Mouse (Mus musculus) embryonic stem cell, embryonic (primary cell): ENCODE measurements around the gene Kncn.

Source experiments
- CTCF ChIA-PET, 4 experiments: fragments of 300-600 bp in 2 of 4; fragments of 350-600 bp in 2 of 4; sonication (Branson Sonifier 250); formaldehyde crosslinking; loops; one replicate each; lab custom pipeline; 2022; ENCODE audit warnings: inconsistent platforms in 2 of 4; lab: Charles Lee
- POLR2A ChIA-PET, 4 experiments: fragments of 300-600 bp in 2 of 4; fragments of 350-600 bp in 2 of 4; sonication (Branson Sonifier 250); formaldehyde crosslinking; loops; one replicate each; lab custom pipeline; 2022; ENCODE audit warnings: antibody characterized with exemption in 4 of 4, inconsistent platforms in 1 of 4; lab: Charles Lee

The Kncn gene

DNA sequence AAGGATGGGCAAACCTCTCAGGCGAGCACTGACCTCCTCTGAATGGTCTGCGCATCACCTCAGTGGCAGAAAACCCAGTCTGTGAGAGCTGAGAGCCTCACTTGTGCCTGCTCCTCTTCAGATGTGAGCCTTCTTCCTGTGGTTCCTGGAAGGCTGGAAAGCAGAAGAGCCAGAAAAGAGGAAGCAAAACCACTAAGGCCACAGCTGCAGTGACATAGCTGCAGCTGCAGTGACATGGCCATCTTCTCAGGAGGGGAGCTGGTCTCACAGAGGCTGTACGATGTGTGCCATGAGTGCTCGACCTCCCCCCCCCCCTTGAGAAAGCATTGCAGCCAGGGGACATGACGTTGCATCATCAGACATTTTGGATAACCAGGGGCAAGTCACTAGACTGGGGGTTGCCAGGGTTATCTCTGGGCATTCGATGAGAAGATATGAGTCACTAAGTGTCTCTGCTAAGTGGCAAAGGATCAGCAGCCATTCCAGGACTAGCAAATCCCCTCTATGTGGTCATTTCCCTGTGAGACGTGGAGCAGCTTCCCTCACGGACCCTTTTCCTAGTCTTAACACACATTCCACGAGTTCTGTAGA, 26.8 kb upstream of the Kncn start:
- ChIA-PET POLR2A (interaction anchor here in 2 of 4 experiments (1.3 to 1.5 kb wide), 2 partner anchors 10 to 42 kb away, joined by 3 read pairs; no protein-coding TSS in a partner anchor), CTCF (interaction anchor here in 1 of 4 experiments (0.5 kb wide), 1 partner anchor 123 kb away, joined by 3 read pairs; no protein-coding TSS in a partner anchor)

DNA sequence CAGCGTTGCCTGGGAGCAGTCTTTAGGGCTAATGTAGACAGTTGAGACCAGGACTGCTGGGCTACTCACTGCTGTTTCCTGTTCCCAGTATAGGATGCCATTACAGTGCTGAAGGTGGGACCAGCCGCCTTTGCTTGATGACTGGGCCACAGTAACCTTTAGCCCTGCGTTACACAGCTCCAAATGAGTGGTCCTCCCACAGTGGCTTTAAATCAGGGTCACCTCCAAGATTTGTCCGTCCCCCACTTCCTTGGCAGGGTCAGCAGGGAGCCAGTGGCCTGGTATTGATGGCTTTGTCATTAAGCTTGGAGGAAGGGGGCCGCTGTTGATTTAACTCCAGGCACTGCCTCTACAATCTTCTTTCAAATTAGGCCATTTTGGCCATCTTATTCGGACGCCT, 20.8 kb upstream of the Kncn start:
- ChIA-PET POLR2A (interaction anchor here in 2 of 4 experiments (1.2 to 1.4 kb wide), 2 partner anchors 24 to 157 kb away, joined by 3 read pairs; partner anchors contain the start of gene Mknk1 (in 1 of the 2)), CTCF (no interaction called here)

DNA sequence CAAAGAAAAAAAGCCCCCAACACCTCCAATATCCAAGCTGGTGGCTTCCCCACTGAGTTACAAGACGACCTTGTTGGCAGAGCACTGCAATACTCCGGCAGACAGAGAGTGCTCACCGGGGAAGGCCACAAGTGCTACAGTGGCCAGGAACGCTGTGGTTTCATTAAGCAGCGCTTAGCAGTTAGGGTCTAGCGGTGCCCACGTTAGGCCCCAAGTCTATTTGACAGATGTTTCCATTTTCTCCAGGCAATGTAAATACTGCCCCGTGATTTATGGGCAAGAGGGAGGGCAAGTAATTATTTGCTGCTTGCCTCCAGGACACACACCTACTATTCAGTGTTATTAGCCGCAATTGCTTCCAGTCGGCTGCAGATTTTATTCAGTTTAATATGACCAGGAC, 20.3 kb upstream of the Kncn start:
- ChIA-PET POLR2A (no interaction called here), CTCF (no interaction called here)

- CTCF ChIA-PET = interaction anchor here in 3 of 4 experiments (0.5 to 1.3 kb wide), 5 partner anchors 135 to 773 kb away, joined by 3 to 5 read pairs (median 4); no protein-coding TSS in a partner anchor
- POLR2A ChIA-PET = interaction anchor here in 3 of 4 experiments (0.6 to 1.7 kb wide), 9 partner anchors 8 to 1230 kb away, joined by 3 to 5 read pairs (median 3); partner anchors contain the start of gene Mknk1 (in 2 of the 3)
Measured at GRCm38 (mm10) chr4:115869512-115870210, 14.5 kb upstream of the Kncn start.

GRCm38 (mm10) chr4:115873231-115873630, 11.0 kb upstream of the Kncn start:
- ChIA-PET POLR2A (interaction anchor here in 3 of 4 experiments (0.7 to 2.0 kb wide), 10 partner anchors 10 to 180 kb away, joined by 3 to 9 read pairs (median 4); partner anchors contain the start of genes Efcab14 (in 1 of the 3), Mknk1 (in 1 of the 3), Mob3c (in 1 of the 3) and Nsun4 (in 1 of the 3)), CTCF (interaction anchor here in 1 of 4 experiments (0.7 kb wide), 2 partner anchors 107 to 163 kb away, joined by 3 read pairs; no protein-coding TSS in a partner anchor)

- CTCF ChIA-PET = interaction anchor here in 2 of 4 experiments (0.6 to 1.4 kb wide), 7 partner anchors 13 to 169 kb away, joined by 3 read pairs; no protein-coding TSS in a partner anchor
- POLR2A ChIA-PET = interaction anchor here in 3 of 4 experiments (0.6 to 2.5 kb wide), 9 partner anchors 9 to 175 kb away, joined by 3 to 8 read pairs (median 5); partner anchors contain the start of genes Mknk1 (in 3 of the 3), Atpaf1 (in 1 of the 3) and Nsun4 (in 1 of the 3)
Measured at GRCm38 (mm10) chr4:115878216-115878678, 6.0 kb upstream of the Kncn start.

DNA sequence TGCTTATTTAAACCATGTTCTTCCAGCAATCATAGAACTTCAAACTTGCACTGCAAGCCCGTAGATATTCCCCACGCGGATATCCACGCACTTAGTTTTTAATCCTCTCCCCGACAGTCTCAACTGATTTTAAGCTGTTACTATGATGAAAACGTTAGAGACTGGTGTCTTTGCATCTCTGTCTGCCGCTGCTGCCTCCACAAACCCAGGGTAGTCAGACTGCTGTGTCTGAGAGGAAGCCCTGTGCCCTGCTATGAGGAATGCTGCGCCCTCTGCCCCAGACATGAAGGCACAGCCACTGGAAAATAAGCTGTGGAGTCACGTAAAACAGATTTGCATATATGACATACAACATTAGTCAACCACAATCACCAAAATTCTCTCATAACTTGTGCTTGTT, 5.4 kb upstream of the Kncn start:
- ChIA-PET CTCF (interaction anchor here in 3 of 4 experiments (0.6 to 1.2 kb wide), 6 partner anchors 16 to 125 kb away, joined by 3 to 6 read pairs (median 3); no protein-coding TSS in a partner anchor), POLR2A (interaction anchor here in 3 of 4 experiments (0.6 to 2.5 kb wide), 8 partner anchors 10 to 175 kb away, joined by 3 to 8 read pairs (median 4); partner anchors contain the start of genes Mknk1 (in 2 of the 3), Atpaf1 (in 1 of the 3) and Nsun4 (in 1 of the 3))

GRCm38 (mm10) chr4:115881183-115881582, 3.0 kb upstream of the Kncn start:
- POLR2A ChIA-PET = interaction anchor here in 2 of 4 experiments (0.8 to 2.4 kb wide), 7 partner anchors 8 to 96 kb away, joined by 3 to 9 read pairs (median 4); partner anchors contain the start of gene Mknk1 (in 1 of the 2)
- CTCF ChIA-PET = interaction anchor here in 1 of 4 experiments (1.3 kb wide), 1 partner anchor 104 kb away, joined by 4 read pairs; no protein-coding TSS in a partner anchor

- ChIA-PET CTCF (interaction anchor here in 1 of 4 experiments (0.5 kb wide), 1 partner anchor 1563 kb away, joined by 3 read pairs; no protein-coding TSS in a partner anchor), POLR2A (interaction anchor here in 2 of 4 experiments (1.0 kb wide), 2 partner anchors 9 to 15 kb away, joined by 4 to 5 read pairs; no protein-coding TSS in a partner anchor)
Measured at GRCm38 (mm10) chr4:115882195-115882594, 2.0 kb upstream of the Kncn start.

DNA sequence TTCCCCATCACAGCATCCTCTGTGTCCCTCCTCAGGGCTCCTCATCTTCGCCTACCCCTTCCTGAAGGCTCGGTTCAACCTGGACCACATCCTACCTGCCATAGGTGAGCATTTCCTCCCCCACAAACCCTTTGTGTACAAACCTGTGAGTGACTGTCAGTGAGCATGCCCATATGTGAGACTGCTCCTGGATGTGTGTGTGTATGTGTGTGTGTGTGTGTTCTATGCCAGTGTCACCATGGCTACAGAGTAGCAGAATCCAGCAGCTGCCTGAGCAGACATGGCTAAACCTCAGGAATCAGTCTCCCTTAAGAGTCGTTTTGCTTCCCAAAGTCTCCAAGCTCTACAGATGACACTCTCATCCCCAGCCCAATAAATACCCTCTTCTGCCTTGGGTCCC, 1.6 kb downstream of the Kncn start:
- CTCF ChIA-PET = no interaction called here
- POLR2A ChIA-PET = interaction anchor here in 3 of 4 experiments (0.6 to 1.4 kb wide), 4 partner anchors 11 to 154 kb away, joined by 3 to 5 read pairs (median 4); no protein-coding TSS in a partner anchor

DNA sequence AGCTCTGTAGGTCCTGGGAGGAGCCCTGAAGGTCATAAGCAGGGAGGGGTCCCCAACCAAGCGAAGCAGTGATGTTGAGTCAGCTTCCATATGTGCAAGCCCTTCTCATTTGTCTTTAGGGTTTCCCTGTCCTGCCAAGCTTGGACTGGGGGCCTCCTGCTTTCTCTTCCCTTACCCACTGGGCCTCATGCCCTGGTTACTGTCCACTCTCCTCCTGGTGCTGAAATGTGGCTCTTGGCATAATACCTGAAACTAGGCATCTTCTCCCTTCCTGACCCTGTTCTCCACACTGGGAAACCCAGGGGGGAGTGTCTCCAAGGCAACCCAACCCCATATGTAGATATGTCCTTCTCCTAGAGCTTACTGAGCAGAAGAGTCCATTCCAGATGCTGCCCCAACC, 2.7 kb downstream of the Kncn start:
- ChIA-PET CTCF (interaction anchor here in 1 of 4 experiments (0.6 to 0.9 kb wide), 2 partner anchors 66 to 117 kb away, joined by 3 to 5 read pairs; no protein-coding TSS in a partner anchor), POLR2A (interaction anchor here in 2 of 4 experiments (0.7 to 1.4 kb wide), 4 partner anchors 9 to 102 kb away, joined by 3 to 5 read pairs (median 4); partner anchors contain the start of gene Atpaf1 (in 1 of the 2))

GRCm38 (mm10) chr4:115890066-115890465, 5.9 kb downstream of the Kncn start:
- ChIA-PET CTCF (interaction anchor here (0.5 to 1.8 kb wide), 8 partner anchors 8 to 158 kb away, joined by 3 to 5 read pairs (median 4); no protein-coding TSS in a partner anchor), POLR2A (interaction anchor here in 2 of 4 experiments (1.0 to 1.6 kb wide), 4 partner anchors 9 to 164 kb away, joined by 3 to 4 read pairs (median 4); partner anchors contain the start of genes Mknk1 (in 1 of the 2) and Nsun4 (in 1 of the 2))

GRCm38 (mm10) chr4:115890553-115890952, 6.4 kb downstream of the Kncn start, which contains the start of gene 6430628N08Rik:
6430628N08Rik (plus strand) TSS chr4:115890665.
- ChIA-PET CTCF (interaction anchor here (0.5 to 1.8 kb wide), 6 partner anchors 8 to 159 kb away, joined by 3 to 5 read pairs (median 4); no protein-coding TSS in a partner anchor), POLR2A (interaction anchor here in 1 of 4 experiments (1.0 to 2.6 kb wide), 2 partner anchors 10 to 51 kb away, joined by 3 to 9 read pairs; partner anchors contain the start of gene Mknk1)

DNA sequence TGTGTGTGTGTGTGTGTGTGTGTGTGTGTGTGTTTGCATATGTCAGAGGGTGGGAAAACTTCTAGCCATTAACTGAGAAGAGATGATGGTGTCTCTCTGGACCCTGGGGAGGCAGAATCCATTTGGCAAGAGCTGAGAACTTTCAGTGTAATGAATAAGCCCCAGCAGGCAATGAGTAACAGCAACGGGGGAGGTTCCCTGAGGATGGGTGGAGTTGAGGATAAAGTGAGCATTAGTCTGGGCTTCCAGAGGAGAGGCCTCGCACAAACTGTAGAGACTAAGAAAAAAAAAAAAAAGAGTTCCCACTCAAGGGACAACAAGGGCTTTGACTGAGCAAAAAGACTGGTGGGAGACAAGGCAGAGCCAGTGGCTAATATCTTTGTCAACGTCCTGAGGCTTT, 10.1 kb downstream of the Kncn start:
- CTCF ChIA-PET = interaction anchor here in 3 of 4 experiments (0.5 to 1.2 kb wide), 5 partner anchors 30 to 161 kb away, joined by 3 to 5 read pairs (median 3); partner anchors contain the start of gene Efcab14 (in 1 of the 3)
- POLR2A ChIA-PET = interaction anchor here in 2 of 4 experiments (0.7 to 2.0 kb wide), 7 partner anchors 11 to 840 kb away, joined by 3 to 5 read pairs (median 4); no protein-coding TSS in a partner anchor

GRCm38 (mm10) chr4:115897901-115898631, 13.9 kb downstream of the Kncn start:
- ChIA-PET CTCF (interaction anchor here (0.5 to 3.8 kb wide), 26 partner anchors 8 to 926 kb away, joined by 3 to 27 read pairs (median 4); partner anchors contain the start of genes Mknk1 (in 1 of the 4) and Nsun4 (in 1 of the 4)), POLR2A (interaction anchor here in 3 of 4 experiments (0.5 to 2.6 kb wide), 32 partner anchors 9 to 931 kb away, joined by 3 to 9 read pairs (median 4); partner anchors contain the start of genes Mknk1 (in 2 of the 3), Atpaf1 (in 1 of the 3), Efcab14 (in 1 of the 3) and Lrrc41 (in 1 of the 3))

DNA sequence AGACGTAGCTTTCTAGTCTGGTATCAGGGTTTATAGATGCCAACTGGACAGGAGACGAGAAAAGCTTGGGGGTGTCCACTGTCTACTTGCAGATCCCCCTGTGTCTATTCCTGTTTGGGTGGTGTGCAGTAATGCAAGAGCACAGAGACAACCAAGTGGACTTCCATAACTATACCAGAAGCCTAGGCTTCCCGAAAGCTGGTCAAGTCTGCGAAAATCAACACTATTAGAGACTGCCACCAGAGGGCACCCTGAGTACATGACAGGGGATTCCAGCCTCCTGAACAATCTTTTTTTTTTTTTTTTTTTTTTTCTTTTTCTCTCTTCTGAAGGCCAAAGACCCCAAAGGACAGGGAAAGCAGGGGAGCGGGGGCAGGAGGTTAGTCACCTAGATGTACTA, 18.6 kb downstream of the Kncn start:
- CTCF ChIA-PET = interaction anchor here (0.5 to 4.7 kb wide), 69 partner anchors 8 to 992 kb away, joined by 3 to 60 read pairs (median 4); partner anchors contain the start of genes Mknk1 (in 2 of the 4), 6430628N08Rik (in 1 of the 4), Dmbx1 (in 1 of the 4) and Efcab14 (in 1 of the 4)
- POLR2A ChIA-PET = interaction anchor here (0.6 to 3.3 kb wide), 18 partner anchors 8 to 170 kb away, joined by 3 to 13 read pairs (median 4); partner anchors contain the start of genes Dmbx1 (in 2 of the 4), Faah (in 1 of the 4), Kncn (in 1 of the 4) and Nsun4 (in 1 of the 4)
